Mouse (Mus musculus) ES-E14 (cell line): ENCODE data around the gene Add1.

Experiments
- HCFC1 ChIP-seq: IDR thresholded peaks from 2 replicates; pipeline ENCODE4 v1.6.1; 2012; ENCODE audit warnings: low read length, inconsistent platforms, borderline replicate concordance; ENCODE audit not compliant: insufficient read depth
- ZC3H11A ChIP-seq: IDR thresholded peaks from 2 replicates; pipeline ENCODE4 v1.6.1; 2012; ENCODE audit warnings: low read depth, mild to moderate bottlenecking, inconsistent platforms, low read length, borderline replicate concordance

DNA sequence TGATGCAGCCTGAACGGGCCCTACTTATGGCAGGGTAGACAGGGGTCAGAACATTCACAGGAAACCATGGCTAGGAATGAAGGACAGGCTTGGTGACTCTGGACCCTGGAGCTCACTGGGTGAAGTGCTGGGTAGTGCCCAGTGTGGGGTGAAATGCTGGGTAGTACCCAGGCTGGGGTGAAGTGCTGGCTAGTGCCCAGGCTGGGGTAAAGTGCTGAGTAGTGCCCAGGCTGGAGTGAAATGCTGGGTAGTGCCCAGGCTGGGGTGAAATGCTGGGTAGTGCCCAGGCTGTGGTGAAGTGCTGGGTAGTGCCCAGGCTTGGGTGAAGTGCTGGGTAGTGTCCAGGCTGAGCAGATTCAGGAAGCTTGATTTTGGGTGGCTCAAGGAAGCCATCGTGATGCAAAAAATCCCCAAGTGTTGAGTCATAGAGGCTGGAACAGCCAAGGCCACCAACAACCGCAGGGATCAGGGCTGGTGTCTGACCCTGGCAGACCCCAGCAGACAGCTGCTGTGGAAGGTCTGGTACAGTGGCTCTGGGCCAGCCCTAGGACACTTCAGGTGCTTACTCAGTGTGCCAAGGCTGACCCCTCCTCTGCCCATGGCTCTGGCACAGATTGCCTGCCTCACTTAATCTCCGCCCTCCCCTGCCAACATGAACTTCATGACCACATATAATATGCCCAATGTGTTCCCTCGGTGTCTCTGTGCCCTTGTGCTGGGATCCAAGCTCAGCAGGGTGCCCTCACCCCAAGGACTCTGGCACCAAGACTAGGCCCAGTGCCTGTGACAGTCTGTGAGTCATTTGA lies 38.5 kb upstream of the Add1 start:
- TF ChIP-seq ZC3H11A (no peak), HCFC1 (no peak)
